Mouse (Mus musculus) kidney, adult 9 months (tissue): ENCODE measurements around the gene 2010003K11Rik.
A peak's percentile ranks its signal among the peaks of the same experiment; 100 is the strongest.

Experiments
- DNase-seq: peaks from one replicate; pipeline ENCODE4 v3.0.0; 2022

The 2010003K11Rik gene

DNA sequence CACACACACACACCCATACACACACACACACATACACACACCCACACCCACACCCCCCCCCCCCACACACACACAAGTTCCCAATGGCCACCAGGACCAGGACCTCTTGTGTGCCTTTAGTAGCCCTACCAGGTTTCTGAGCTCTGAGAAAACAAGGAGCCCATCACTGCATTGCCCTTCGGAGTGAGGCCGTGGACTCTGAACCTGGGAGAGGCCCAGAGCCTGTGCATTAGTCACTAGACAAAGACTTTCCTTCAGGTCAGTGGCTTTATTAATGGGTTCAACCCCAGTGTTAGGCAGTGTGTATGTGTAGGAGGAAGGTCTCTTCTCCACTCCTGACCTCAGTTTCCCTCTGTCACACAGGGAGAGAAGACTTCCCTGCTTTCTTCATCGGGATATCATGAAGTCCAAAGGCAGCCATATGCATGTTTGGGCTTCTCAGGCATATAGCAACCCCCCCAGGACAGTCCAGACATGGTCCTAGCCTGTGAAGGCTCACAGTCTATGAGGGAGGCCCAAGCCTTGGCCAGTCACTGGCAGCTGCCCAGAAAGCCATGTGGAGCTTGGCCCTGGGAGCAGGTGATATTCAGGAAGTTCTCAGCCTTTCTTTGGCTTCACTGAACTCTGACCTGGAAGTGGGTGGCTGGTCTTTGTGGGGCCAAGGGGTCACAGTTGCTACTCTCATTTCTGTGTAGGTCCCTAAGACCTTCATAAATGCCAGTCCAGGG lies 1.7 kb downstream of the 2010003K11Rik start:
- peak; percentile 83 for DNase-seq

DNA sequence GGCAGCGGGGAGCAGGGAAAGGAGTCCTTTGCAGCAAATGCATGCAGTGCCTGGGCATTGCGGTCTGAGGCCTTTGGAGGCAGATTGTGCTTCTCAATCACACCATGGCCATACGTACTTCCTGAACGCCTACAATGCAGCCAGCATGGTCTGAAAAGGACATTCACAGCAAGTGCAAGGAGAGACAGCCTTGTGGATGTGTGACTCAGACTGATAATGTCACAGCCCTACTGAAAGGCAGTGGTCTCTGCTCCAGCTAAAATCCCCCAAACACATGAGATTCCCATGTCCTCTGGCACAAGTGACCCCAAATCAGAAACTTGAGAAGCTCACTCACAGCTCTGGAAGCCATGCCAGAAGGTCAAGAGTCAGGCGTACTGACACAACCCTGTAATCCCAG lies 2.6 kb downstream of the 2010003K11Rik start:
- DNase-seq = no peak

DNA sequence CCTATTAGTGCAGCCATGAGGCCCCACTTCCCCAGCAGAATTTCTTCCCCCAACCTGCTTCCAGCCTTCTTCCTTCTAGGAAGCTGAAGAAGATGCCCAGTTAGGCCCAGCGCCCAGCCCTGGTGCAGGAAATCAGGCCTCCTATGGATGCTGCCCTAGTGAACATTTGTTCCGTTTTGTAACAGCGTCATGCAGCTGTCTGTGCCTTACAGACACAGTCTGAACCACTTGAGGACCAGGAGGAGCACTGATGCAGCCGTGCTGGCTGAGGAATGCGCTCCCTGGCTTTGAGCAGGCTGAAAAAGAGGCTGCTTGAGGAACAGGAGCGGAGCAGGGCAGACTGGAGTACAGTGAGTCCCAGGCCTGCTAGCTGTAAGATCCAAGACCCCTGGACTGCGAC lies 3.7 kb downstream of the 2010003K11Rik start:
- DNase-seq = no peak

DNA sequence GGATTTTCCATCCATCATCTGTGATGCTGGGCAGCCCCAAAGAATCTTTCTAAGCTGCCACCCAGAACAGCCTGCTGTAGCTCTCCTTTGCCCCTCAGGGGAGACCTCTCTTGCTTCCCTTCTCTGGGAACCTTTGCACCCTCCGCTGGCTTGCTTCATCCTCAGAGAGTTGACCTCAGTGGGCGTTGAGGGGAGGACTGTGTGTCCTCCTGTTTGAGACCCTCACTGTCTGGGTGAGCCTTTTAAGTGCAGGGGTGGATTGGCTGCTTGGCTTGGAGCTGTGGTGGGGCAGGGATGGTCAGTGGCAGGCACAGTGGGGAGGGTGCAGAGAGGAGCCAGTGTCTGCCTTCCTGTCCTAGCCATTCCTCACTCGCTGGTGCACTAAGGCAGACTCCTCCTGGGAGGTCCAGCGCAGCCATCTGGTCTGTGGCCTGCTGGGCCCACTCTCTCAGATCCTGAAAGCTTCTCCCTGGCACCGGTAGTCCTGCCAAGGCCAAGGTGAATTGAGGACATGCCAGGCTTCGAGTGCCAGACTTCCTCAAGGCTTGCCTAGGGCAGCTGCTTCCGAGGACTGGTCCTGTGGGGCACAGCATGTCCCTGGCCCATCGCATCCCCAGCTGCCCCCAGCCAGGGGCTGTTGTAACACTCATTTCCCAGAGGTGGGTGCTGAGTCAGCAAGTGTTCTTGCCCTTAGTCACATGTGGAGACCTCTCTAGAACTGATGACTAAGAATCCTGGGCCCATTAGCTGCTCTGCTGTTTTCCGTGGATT lies 5.7 kb downstream of the 2010003K11Rik start:
- DNase-seq = peak; percentile 86

DNA sequence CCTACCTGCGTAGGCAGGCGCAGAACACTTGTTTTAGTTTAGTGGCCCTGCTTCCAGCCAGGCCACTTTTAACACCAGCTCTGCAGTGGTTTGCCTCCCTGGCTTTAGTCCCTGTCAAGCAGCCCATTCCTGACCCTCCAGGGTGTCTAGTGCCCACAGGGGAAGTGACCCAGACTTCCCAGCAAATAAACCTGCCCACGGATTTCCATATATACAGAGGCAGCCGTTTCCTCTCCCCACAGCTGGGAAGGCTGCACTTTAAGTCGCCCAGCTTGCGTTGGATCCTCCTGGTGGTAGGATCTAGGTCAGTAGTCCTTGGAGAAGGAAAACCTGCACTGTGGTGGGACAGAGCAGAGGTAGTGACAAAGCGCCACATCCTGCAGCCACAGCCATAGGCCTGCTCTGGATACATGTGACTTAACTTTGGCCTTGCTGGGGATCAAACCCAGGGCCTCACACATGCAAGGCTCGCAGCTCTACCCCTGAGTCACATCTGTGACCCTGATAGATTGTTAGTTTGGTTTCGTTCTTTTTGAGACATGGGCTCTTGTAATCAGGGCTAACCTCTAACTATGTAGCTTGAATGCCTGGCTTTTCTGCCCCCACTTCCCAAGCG lies 7.2 kb downstream of the 2010003K11Rik start:
- DNase-seq = no peak

DNA sequence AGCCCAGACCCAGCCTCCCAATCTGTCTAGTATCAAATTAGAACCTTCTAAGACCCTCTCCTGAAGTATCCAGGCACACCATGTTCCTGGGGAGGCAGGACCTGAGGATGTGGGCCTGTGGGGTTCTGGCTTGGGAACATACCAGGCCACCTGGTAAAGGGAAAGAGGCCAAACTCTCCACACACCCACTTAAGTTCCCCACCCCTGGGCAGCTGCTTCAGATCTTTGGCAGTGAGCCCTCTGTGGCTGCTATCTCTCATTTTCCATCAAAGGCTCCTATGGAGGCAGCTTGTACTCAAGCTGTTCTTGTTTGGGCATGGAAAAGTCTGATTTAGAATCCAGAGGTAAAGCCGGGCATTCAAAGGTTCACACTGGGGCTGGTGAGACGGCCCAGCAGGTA lies 10.5 kb downstream of the 2010003K11Rik start:
- no peak for DNase-seq

DNA sequence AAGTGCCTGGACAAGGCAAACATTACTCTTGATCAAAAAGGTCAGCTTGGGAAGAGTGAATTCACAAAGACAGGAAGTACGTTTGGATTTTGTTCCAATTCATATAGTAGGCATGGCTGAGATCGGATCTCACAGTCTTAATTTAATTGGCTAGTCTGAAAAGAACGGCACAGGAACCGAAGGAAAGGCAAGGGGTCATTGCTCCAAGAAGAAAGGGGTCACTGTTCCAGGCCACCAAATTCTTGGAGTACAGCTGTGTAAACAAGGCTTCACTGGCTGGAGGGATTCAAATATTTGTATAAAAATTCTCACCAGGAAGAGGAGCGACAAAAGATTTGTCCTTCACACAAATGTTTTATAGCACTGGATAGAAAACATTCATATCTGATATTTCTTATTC lies 13.4 kb downstream of the 2010003K11Rik start:
- peak; percentile 29 for DNase-seq

DNA sequence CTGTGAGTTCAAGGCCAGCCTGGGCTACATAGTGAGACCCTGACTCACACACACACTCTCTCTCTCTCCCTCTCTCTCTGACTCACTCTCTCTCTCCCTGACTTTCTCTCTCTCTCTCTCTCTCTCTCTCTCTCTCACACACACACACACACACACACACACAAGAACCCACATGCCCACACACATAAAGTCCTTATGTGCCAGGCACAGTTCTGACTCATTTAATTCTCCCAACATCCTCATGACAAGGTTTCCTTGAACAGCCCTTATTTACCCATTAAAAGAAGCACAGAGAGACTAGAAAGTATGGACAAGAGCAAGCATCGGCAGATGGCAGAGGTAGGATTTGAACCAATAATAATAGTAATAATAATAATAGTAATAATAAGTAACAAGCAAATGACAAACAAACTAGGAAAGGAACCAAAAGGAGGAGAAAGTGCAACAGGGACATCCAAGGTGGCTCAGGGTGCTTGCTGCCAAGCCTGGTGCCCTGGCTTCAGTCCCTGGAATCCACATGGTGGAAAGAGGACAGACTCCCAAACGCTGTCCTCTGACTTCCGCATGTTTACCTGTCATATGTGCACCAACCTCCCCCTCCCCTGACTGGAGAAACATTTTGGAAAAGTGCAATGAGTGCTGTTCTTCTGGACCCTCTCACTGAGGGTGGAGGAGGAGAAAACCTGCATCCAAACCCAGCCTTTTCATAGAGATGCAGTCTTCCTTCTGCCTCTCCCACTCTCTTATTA lies 16.1 kb downstream of the 2010003K11Rik start:
- no peak for DNase-seq

DNA sequence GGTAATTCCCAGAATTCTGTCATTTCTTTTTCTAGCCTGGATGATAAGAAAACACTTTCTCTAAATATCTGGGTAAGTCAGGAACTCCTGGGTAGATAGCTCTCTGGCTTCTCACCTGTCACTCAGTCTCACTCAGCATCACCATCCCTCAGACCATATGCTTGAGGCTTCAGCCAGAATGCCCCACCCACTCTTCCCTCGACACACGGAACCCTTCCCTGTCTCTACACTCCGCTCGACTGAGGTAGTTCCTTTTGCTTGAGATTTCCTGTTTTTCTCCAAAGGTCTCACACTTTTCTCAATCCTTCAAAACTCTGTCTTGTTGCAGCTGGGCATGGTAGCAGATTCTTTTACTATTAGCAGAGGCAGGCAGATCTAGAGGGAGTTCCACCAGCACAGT lies 17.1 kb downstream of the 2010003K11Rik start:
- no peak for DNase-seq

DNA sequence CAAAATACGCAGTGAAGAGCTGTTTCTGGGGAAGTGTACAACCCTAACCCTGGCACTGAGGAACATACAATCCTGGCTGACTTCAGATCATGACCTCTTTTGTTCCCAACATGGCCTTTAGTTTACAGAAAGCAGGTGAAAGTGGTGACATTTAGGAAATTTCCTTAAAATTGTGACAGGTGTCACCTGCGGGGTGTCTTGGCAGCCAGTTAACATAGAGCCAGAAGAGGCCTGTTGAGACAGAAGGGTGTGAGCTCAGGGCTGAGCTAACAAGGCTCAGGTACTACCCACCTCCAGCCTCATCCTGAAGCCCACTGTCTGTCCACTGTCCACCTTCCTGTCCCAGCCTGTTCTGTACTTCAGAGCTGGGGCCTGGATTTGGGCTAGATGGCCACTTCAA lies 18.3 kb downstream of the 2010003K11Rik start:
- DNase-seq = no peak

DNA sequence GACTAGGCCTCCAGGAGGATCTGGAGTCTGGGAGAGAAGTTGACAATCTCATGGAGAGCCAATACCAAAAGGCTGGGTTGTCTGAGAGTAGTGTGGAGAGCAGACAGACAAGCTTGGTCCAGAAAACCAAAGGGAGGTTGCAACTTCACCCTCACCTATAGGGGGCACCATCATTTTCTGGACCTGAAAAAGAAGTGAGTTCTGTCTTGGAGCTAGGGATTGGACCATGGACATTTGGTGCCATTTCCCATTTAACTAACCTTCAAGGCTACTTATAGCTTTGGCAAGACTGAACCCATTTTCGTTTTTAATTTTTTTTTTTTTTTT lies 20.2 kb downstream of the 2010003K11Rik start:
- peak; percentile 18 for DNase-seq

DNA sequence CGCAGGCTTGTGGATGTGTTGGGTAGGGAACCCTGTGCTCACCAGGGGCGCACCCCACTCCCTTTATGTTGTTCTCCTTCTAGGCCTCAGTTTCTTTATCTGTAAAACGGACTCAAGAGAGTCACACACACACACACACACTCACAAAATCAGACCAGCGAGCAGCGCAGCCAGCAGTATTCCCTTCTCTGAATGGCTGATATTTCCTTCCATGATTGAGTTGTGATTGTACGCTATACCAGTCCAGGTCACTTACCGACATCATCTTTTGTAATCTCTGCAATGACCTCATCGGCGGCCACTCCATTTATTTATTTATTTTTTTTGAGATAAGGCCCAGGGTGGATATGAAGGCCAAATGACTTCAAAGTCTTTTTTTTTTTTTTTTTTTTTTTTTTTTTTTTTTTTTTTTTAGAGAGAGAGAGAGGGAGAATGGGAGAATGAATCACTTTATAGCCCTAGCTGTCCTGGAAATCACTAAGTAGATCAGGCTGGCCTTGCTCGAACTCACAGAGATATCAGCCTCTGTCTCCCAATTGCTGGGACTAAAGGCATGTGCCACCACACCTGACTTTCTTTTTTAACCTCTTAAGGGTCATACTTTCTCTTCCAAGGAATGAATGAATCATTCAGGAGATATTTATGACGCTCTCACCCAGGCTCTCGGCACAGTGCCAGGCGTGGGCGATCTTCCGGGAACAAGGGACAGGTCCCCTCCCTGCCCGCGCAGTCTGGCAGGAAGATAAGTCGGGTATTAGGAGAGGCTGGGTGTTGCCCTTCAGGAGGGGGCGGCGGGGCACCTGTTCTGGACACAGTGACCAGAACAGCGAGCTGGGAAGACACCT lies 20.8 kb downstream of the 2010003K11Rik start, which contains the start of gene Syt12:
Syt12 (minus strand) TSS at position 103 of the 845 bp plus-strand sequence.
- no peak for DNase-seq

DNA sequence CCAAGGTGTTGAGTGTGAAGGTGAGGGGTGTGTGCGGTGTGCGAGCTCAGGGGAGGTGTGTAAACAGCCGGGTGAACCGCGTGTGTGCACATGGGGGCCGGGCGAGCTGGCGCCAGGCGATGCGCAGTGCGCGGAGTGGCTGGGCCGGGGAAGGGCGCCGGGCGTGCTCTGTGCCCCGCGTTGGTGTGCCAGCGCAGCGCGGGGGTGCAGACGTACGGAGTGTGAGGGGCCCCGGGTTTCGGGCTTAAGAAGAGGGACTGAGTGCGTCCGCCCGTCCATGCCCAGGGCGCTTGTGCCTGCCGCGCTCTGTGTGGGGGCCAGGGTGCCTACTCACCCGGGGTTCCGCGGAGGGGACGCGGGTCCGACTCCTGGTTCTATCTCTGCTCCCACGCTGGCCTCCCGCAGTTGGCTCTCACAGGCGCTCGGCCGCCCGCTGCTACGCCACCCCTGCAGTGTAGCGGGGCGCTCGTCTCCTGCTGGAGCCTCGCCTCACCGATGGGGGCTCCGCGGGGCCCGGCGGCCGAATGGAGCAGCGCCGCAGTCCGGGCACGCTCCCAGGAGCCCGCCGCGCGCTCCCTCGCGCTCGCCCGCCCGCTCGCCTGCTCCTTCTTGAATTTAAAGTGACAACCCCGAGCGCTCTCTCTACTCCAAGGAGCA lies 21.7 kb downstream of the 2010003K11Rik start:
- no peak for DNase-seq

DNA sequence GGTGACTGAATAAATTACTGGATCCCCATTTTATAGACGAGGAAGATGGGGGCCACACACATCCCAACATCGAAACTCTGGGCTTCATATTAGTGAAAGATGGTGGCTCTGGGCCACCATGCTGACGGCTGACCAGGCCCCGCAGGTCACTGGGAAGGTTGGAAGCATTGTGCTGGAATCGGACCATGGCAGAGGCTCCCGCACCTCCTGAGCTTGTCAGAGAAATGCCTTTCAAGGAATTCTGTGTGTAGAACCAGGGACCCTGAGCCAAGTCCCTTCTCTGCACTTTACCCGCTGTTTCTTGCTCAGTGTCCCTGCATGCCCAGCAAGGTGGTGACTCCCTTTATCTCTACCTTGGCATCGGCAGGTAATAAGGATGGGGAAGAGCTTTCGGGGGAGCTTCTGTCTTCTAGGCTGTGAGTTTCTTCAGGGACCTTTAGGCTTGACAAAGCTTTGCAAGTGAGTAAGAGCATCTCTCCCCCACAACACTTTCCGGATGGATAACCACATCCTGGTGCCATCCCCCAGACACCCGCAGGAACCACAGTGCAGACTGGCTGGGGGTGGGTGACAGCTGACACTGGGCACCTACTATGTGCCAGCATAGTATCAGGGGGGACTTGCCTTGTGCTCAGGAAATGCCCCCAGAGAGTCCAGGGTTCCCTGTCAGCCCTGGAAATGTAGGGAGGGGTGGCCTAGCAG lies 23.0 kb downstream of the 2010003K11Rik start:
- no peak for DNase-seq

DNA sequence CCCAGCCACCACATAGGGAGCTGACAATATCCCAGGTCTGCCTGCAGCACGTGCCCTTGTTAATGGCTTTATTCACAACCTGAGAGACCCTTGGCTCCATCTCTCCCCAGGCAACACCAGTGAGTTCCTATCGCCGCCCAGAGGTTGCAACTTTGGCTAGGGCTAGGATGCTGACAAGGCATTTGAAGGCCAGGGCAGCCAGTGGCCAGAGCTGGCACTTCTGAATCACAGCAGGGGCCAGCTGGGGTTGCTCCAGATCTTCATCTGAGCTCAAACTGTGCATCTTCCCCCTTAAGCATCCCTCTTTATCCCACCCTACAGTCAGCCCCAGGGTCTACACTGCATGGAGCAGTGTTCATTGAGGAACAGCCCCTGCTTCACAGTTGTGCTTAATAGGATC lies 23.6 kb downstream of the 2010003K11Rik start:
- DNase-seq = no peak

DNA sequence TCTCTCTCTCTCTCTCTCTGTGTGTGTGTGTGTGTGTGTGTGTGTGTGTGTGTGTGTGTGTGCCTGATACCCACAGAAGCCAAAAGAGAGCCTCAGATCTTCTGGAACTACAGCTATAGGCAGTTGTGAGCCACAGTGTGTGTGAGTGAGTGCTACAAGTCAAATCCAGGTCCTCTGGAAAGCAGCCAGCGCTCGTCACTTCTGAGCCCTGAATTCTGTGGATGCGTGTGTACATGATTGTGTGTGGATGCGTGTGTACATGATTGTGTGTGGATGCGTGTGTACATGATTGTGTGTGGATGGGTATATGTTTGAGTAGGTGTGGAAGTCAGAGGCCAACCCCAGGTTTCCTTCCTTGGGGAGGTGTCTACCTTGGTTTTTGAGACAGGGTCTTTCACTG lies 24.8 kb downstream of the 2010003K11Rik start:
- no peak for DNase-seq

DNA sequence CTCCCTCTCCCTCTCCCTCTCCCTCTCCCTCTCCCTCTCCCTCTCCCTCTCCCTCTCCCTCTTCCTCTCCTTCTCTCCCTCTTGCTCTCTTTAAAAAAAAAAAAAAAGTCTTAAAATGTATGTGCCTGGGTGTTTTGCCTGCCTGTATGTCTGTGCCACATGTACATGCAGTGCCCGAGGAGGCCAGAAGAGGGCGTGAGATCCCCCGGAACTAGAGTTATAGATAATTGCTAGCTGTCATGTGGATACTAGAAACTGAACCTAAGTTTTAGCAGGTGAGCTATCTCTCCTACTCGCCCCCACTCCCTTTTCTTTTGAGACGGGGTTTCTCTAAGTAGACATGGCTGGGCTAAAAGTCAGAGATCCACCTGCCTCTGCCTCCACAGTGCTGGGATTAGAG lies 30.0 kb downstream of the 2010003K11Rik start:
- DNase-seq = peak; percentile 66

DNA sequence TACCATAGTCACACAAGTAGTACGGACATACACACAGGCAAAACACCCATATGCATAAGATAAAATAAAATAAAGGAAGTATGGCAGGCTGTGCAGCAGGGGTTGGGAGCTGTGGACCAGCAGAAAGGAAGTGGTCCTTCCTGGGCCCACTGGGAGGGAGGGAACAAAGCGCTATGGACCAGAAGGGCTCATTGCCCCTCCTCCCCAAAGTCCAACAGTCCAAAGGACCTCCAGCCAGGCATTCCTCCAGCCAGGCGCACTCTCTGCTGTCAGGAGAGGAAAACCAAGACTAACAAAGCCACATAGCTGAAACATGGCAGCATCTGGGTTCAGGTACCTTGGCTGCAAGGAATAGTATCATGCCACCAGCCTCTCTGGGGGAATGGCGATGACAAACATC lies 33.7 kb downstream of the 2010003K11Rik start:
- DNase-seq = peak; percentile 57

DNA sequence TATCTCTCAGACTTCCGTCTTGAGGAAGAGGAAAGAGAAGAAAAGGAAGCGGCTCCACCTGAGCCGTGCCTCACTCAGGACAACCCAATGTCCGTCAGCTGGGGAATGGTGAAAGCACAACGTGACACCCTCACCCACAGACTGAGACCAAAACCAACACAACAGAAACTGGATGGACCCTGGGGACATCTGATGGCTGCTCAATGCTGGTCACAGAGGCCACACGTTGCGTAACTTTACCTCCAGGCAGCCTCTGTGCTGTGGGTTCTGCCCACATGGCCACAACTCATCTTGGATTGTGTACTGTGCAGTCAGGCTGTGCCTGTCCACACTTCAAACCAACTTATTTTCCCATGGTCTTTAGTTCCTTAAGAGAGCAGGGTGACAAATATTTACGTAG lies 36.4 kb downstream of the 2010003K11Rik start:
- DNase-seq = no peak

DNA sequence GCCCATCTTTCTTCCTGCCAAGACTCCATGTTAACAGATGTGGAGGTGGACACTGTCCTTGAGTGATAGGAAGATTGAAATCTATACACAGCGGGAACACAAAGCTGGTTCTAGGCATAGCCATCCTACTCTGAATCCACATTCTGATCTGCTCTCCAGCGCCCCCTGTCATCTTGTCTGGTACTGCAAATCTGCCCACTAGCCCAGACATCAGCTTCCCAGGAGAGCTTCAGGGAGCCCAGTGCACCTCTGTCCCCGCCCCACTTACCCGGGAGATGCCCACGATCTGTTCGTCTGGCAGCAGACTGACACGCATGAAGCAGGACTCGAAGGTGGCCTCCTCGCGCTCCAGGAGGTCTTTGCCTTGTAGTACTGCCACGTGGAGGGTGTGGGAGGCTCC lies 42.2 kb downstream of the 2010003K11Rik start:
- DNase-seq = peak; percentile 63
